Comparison of ENCODE assay signal across 8 mouse cellular contexts in genomic region chr5:122989551-122990330, GRCm38 (mm10). TPM values are rescaled to one million over a fixed set of nuclear protein-coding genes. Genes with fewer than 3 reads are reported as not detected.
DNase-seq lines count a peak whose midpoint lies in the region; ATAC-seq and TF ChIP-seq lines count a peak whose summit lies in the region.

Kdm2b (minus strand) TSS chr5:122989823.

- peak; percentile 37; the same call in 1 of the 2 replicates for ATAC-seq in heart, embryonic 11.5 days (replicated peaks; ENCODE audit: insufficient number of reproducible peaks, low FRiP score, low TSS enrichment)
- ATAC-seq in liver, embryonic 16.5 days (ENCODE audit: low read depth) = no peak
- ATAC-seq in neural tube, embryonic 14.5 days (ENCODE audit: low read depth) = peak; percentile 47

- peak; percentile 37 for DNase-seq in thymus, postnatal 0 days (ENCODE audit: low spot score)
- DNase-seq in thymus, postnatal 36 days = no peak
- DNase-seq in kidney, adult 9 months = peak; percentile 53
- DNase-seq in right cerebral cortex, postnatal 14 days = no peak

- no peak for TF ChIP-seq POLR2A in cortical plate, adult 2 months (IDR thresholded peaks at IDR 0.05; ENCODE audit: extremely low read depth, insufficient read depth, low read length)

- H3K36me3 ChIP-seq in heart, embryonic 11.5 days (ENCODE audit: control insufficient read depth, insufficient read depth, low read length) = no peaks in the 10 kb centered on the region
- H3K36me3 ChIP-seq in liver, embryonic 16.5 days (ENCODE audit: control insufficient read depth, insufficient read depth) = no peaks in the 10 kb centered on the region
- H3K36me3 ChIP-seq in neural tube, embryonic 14.5 days (ENCODE audit: control insufficient read depth, insufficient read depth, low read length) = no peaks in the 10 kb centered on the region

- peak within 1 kb of the TSS; percentile 39 for H3K27ac ChIP-seq in cortical plate, adult 2 months (ENCODE audit: insufficient read depth, low read length)
- H3K27ac ChIP-seq in heart, embryonic 11.5 days (ENCODE audit: low read depth, low read length) = peak within 1 kb of the TSS; percentile 92
- H3K27ac ChIP-seq in liver, embryonic 16.5 days (ENCODE audit: low read length) = peak within 1 kb of the TSS; percentile 29; the same call in 1 of the 2 replicates
- peak within 1 kb of the TSS; percentile 60 for H3K27ac ChIP-seq in neural tube, embryonic 14.5 days (ENCODE audit: low read depth, low read length)

- no peaks in the 10 kb centered on the region for H3K9me3 ChIP-seq in heart, embryonic 11.5 days (replicated peaks; ENCODE audit: control insufficient read depth, low read length)
- no peaks in the 10 kb centered on the region for H3K9me3 ChIP-seq in liver, embryonic 16.5 days (replicated peaks; ENCODE audit: control insufficient read depth, low read length)
- H3K9me3 ChIP-seq in neural tube, embryonic 14.5 days (ENCODE audit: control insufficient read depth, low read length) = no peaks in the 10 kb centered on the region

- no peaks in the 10 kb centered on the region for H3K27me3 ChIP-seq in heart, embryonic 11.5 days (ENCODE audit: control insufficient read depth, insufficient read depth, low read length)
- H3K27me3 ChIP-seq in liver, embryonic 16.5 days (ENCODE audit: control insufficient read depth, insufficient read depth, low read depth, low read length) = peaks cover 12% of the 10 kb centered on the region
- H3K27me3 ChIP-seq in neural tube, embryonic 14.5 days (ENCODE audit: control insufficient read depth, insufficient read depth, low read length) = no peaks in the 10 kb centered on the region

- peaks cover 5% of the 10 kb centered on the region for H3K4me1 ChIP-seq in cortical plate, adult 2 months (ENCODE audit: control insufficient read depth, insufficient read depth, low read length)
- H3K4me1 ChIP-seq in heart, embryonic 11.5 days (ENCODE audit: control insufficient read depth, insufficient read depth, low read length) = peaks cover 38% of the 10 kb centered on the region
- peaks cover 21% of the 10 kb centered on the region for H3K4me1 ChIP-seq in liver, embryonic 16.5 days (ENCODE audit: control insufficient read depth, low read depth, low read length)
- H3K4me1 ChIP-seq in neural tube, embryonic 14.5 days (ENCODE audit: control insufficient read depth, insufficient read depth, low read length) = peaks cover 24% of the 10 kb centered on the region

- no peak for TF ChIP-seq CTCF in cortical plate, adult 2 months (IDR thresholded peaks at IDR 0.05; ENCODE audit: extremely low read depth, insufficient read depth, low read length)

- H3K9ac ChIP-seq in heart, embryonic 11.5 days (ENCODE audit: low read depth, low read length) = peak within 1 kb of the TSS; percentile 90
- peak within 1 kb of the TSS; percentile 66 for H3K9ac ChIP-seq in liver, embryonic 16.5 days (ENCODE audit: low read depth, low read length)
- H3K9ac ChIP-seq in neural tube, embryonic 14.5 days (replicated peaks; ENCODE audit: low read depth, low read length) = peak within 1 kb of the TSS; percentile 67

- H3K4me2 ChIP-seq in heart, embryonic 11.5 days = peak within 1 kb of the TSS; percentile 99
- H3K4me2 ChIP-seq in liver, embryonic 16.5 days (ENCODE audit: low read depth, low read length) = peak within 1 kb of the TSS; percentile 88
- H3K4me2 ChIP-seq in neural tube, embryonic 14.5 days (ENCODE audit: low read depth, low read length) = peak within 1 kb of the TSS; percentile 99

- WGBS in heart, embryonic 11.5 days (ENCODE audit: insufficient replicate concordance) = 1% methylated on average over 15 of the region's 15 CpGs
- WGBS in liver, embryonic 16.5 days (ENCODE audit: insufficient replicate concordance) = 8% methylated on average over 15 of the region's 15 CpGs
- WGBS in neural tube, embryonic 14.5 days = 2% methylated on average over 15 of the region's 15 CpGs

- peak within 1 kb of the TSS; percentile 89 for H3K4me3 ChIP-seq in cortical plate, adult 2 months (ENCODE audit: insufficient read depth, low read length)
- peak within 1 kb of the TSS; percentile 78 for H3K4me3 ChIP-seq in heart, embryonic 11.5 days (ENCODE audit: low read depth, low read length)
- H3K4me3 ChIP-seq in liver, embryonic 16.5 days (ENCODE audit: low read depth, low read length) = peak within 1 kb of the TSS; percentile 70
- H3K4me3 ChIP-seq in neural tube, embryonic 14.5 days (ENCODE audit: low read depth, low read length) = peak within 1 kb of the TSS; percentile 67

RNA-seq across cellular contexts. Expression of gene Kdm2b, which starts in this region (rescaled TPM):
- 29.6 and 31.8 TPM in 2 replicates for polyA plus RNA-seq in thymus, postnatal 0 days (2015; fragmentation: Nextera tagmentation; extraction: Ambion mirVana)
- polyA plus RNA-seq in cortical plate, adult 2 months (2012; rRNA removed) = 16.6 and 18.7 TPM in 2 replicates
- 26.5 and 28.8 TPM in 2 replicates for polyA plus RNA-seq in heart, embryonic 11.5 days (2014; fragmentation: Nextera tagmentation; extraction: Ambion mirVana)
- polyA plus RNA-seq in liver, embryonic 16.5 days (2015; fragmentation: Nextera tagmentation; extraction: Ambion mirVana) = 14.4 and 15.3 TPM in 2 replicates
- polyA plus RNA-seq in neural tube, embryonic 14.5 days (2014; fragmentation: Nextera tagmentation; extraction: Ambion mirVana) = 82.7 and 92.6 TPM in 2 replicates

Comparison
In these comparisons a context has a peak if more than half of its experiments do, and no peak if none do; other contexts are left out.
1. DNase-seq: peak in thymus, postnatal 0 days (single experiment) and kidney, adult 9 months (single experiment); none in thymus, postnatal 36 days (0 of 2) and right cerebral cortex, postnatal 14 days (single experiment).
2. H3K27ac ChIP-seq: peak in every context shown above with its lines; median percentile 92 in heart, embryonic 11.5 days; 60 in neural tube, embryonic 14.5 days; 39 in cortical plate, adult 2 months; 29 in liver, embryonic 16.5 days.
3. Peak in every context shown above with its lines, with median percentiles within 50 percentile points of each other: H3K4me3 ChIP-seq, H3K4me2 ChIP-seq and H3K9ac ChIP-seq.